Mouse (Mus musculus) hindbrain, embryonic 12.5 days (tissue): ENCODE measurements at regions not wholly inside any gene's neighbourhood (a gene's known extent, or its start where the extent isn't known, plus 50 kb on each side); places are given as distances from the start of the nearest gene placed in this dataset.

Source experiments
- ATAC-seq: fragments of 200-750 bp; cut with Nextera tagmentation; 2 replicates; pipeline ENCODE4 v1.8.0; 2017; ENCODE audit warnings: moderate TSS enrichment; ENCODE audit not compliant: low FRiP score
- H3K27ac ChIP-seq: fragments of 300-500 bp; sonication (generic); 2 replicates; pipeline ENCODE4 v1.5.1; 2016; ENCODE audit warnings: mild to moderate bottlenecking
- H3K27me3 ChIP-seq: fragments of 300-500 bp; sonication (generic); 2 replicates; pipeline ENCODE4 v1.6.1; 2016; ENCODE audit warnings: mild to moderate bottlenecking
- H3K36me3 ChIP-seq: fragments of 300-500 bp; sonication (generic); 2 replicates; pipeline ENCODE4 v1.6.1; 2016; ENCODE audit warnings: mild to moderate bottlenecking
- H3K4me1 ChIP-seq: fragments of 300-500 bp; sonication (generic); 2 replicates; pipeline ENCODE4 v1.6.1; 2016
- H3K4me2 ChIP-seq: fragments of 300-500 bp; sonication (generic); replicated peaks from 2 replicates; pipeline ENCODE4 v1.6.1; 2016; ENCODE audit warnings: mild to moderate bottlenecking
- H3K4me3 ChIP-seq: fragments of 300-500 bp; sonication (generic); 2 replicates; pipeline ENCODE4 v1.5.1; 2016; ENCODE audit warnings: mild to moderate bottlenecking
- H3K9ac ChIP-seq: fragments of 300-500 bp; sonication (generic); 2 replicates; pipeline ENCODE4 v1.6.1; 2016; ENCODE audit warnings: mild to moderate bottlenecking, moderate library complexity
- H3K9me3 ChIP-seq: fragments of 300-500 bp; sonication (generic); replicated peaks from 2 replicates; pipeline ENCODE4 v1.6.1; 2016; ENCODE audit warnings: mild to moderate bottlenecking
- WGBS: fragments of 180-500 bp; shearing (Covaris S2); methylation state at CpG from one replicate; pipeline ENCODE4 v1.1.7; 2016; 5-methylcytosine and 5-hydroxymethylcytosine counted together

DNA sequence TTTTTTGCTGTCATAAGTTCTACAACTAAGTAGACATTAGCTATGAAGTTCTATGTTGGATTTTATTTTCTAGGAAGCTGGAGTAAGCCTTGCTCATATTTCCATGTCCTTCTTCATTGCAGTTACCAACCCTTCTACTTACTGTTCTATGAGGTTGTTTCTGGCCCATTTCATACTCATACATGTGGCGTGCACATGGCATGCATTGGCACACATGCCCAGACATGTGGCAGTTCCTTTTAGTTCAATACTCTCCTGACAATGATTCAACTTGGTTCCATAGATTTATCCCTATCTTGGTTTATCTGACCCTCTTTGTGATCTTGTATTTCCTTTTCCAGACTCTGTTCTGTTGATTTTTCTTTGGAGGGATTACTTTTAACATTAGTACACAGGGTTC lies 203.2 kb downstream of the 1700064H15Rik start:
- H3K4me1 ChIP-seq: no peaks in the 10 kb centered on the region
- no peaks in the 10 kb centered on the region for H3K9me3 ChIP-seq
- H3K9ac ChIP-seq: no peak overlapping the region
- WGBS: 90% methylated on average over 1 of the region's 1 CpGs
- H3K4me2 ChIP-seq: no peak overlapping the region
- no peak for ATAC-seq
- no peak overlapping the region for H3K4me3 ChIP-seq
- no peaks in the 10 kb centered on the region for H3K36me3 ChIP-seq
- no peaks in the 10 kb centered on the region for H3K27me3 ChIP-seq
- H3K27ac ChIP-seq: no peak overlapping the region

DNA sequence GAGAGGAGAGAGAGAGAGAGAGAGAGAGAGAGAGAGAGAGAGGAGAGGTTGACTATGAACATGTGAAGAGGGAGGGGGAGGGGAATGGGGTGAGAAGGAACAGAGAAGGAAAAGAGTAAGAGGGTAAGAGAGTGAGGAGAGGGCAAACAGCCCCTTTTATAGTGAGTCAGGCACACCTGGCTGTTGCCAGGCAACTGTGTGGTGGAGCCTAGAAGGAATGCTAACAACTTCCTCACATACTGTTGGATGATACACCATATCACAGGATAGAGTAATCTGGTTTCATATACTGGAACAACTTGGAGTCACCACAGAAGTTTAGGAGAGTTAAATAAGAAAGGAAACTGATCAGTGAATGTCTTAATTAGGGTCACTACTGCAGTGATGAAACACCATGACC lies 204.1 kb downstream of the 1700064H15Rik start:
- H3K4me1 ChIP-seq: no peaks in the 10 kb centered on the region
- H3K27ac ChIP-seq: no peak overlapping the region
- no peaks in the 10 kb centered on the region for H3K27me3 ChIP-seq
- H3K4me3 ChIP-seq: no peak overlapping the region
- no peak for ATAC-seq
- H3K36me3 ChIP-seq: no peaks in the 10 kb centered on the region
- no peaks in the 10 kb centered on the region for H3K9me3 ChIP-seq
- no peak overlapping the region for H3K9ac ChIP-seq
- no peak overlapping the region for H3K4me2 ChIP-seq

DNA sequence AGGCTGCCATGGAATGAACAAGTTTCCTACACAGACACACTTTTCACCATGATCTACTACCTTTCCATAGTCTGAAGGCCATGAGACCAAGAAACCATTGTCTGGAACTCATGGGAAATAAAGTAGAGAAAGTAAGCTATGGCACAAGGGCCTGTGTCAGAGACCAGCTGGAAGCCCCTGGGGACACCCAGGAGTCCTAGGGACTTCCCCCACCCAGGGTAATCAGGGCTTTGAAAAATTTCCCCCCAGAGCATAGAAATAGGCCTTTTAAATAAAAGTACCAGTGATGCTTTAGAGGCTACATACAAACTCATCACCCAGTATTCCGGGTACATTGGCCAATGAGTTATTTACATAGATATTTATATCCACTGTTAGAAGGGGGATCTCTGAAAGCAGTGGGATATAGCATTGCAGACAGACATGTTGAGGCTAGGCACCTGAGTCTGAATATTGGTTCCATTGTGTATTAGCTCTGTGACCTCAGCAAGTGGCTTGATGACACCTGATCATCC lies 207.0 kb downstream of the 1700064H15Rik start:
- WGBS: 96% methylated on average over 1 of the region's 1 CpGs
- Histone ChIP-seq H3K4me1 (no peaks in the 10 kb centered on the region), H3K36me3 (no peaks in the 10 kb centered on the region), H3K9me3 (no peaks in the 10 kb centered on the region), H3K27ac (no peak overlapping the region), H3K4me3 (no peak overlapping the region), H3K4me2 (no peak overlapping the region), H3K27me3 (no peaks in the 10 kb centered on the region), H3K9ac (no peak overlapping the region)
- no peak for ATAC-seq

DNA sequence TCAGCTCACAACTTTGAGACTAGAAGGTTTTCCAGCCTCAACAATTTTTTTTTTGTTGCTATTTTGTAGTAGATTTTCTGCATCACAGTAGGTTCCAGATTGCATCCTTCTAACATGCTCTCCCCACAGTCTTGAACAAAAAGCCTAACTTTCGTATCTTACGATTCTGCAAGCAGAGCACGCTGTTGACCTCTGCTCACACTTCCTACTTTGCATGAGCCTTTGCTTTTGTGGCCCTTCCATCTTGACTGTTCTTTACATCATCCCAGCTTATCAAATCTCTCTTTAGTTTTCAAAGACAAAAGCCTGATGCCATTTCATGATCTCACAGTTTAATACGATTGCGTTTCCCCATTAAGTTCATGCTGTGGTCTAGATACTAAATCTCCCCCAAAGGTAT lies 207.6 kb downstream of the 1700064H15Rik start:
- Histone ChIP-seq H3K4me1 (no peaks in the 10 kb centered on the region), H3K4me3 (no peak overlapping the region), H3K9ac (no peak overlapping the region), H3K9me3 (no peaks in the 10 kb centered on the region), H3K27me3 (no peaks in the 10 kb centered on the region), H3K4me2 (no peak overlapping the region), H3K27ac (no peak overlapping the region), H3K36me3 (no peaks in the 10 kb centered on the region)
- no peak for ATAC-seq
- 92% methylated on average over 5 of the region's 5 CpGs for WGBS

DNA sequence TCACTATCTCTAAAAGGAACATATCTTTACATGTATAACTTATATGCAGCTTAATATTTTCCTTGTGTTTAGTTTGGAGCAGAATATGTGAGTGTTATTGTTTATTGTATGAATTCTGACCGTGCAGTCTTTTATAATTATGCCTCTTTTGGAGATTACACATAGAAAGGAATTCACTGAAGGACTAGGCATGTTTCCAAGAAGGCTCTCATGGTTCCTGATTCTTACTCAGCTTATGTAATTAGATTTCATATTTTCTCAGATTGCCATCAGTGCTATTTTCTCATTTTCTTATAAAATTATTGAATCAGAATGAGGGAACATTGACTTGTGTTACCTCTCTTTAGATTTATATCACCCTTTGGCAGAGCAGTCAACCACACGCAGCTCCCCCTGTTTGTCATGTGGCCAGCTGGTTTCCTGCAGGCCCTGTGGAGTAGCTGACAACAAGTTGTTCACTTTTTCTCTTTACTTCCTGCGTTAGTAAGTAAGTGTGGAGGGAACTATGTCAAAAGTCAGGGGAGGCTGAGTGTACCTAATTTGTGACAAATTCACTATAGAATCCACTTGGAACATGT lies 217.4 kb downstream of the 1700064H15Rik start:
- 67% methylated on average over 3 of the region's 3 CpGs for WGBS

DNA sequence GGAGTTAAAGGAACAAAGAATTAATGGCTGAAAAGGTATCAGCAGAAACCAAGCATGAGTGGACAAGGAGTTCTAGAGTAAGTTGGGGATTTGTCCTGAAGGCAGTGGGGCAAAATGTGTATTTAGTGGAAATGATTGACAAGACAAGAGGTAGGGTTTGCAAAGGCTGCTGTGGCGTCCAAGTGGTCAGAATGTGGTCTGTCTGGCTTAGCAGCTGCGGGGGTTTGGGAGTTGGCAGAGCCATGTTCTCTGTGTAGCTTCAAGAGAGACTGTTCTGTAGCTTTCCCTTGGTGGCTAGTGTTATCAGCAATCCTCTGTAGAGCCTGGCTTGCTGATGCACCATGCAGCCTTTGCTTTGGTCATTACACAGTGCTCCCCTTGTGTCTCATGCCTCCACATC lies 220.2 kb downstream of the 1700064H15Rik start:
- H3K9ac ChIP-seq: no peak overlapping the region
- 69% methylated on average over 2 of the region's 2 CpGs for WGBS
- no peaks in the 10 kb centered on the region for H3K9me3 ChIP-seq
- H3K27me3 ChIP-seq: no peaks in the 10 kb centered on the region
- H3K4me2 ChIP-seq: no peak overlapping the region
- no peaks in the 10 kb centered on the region for H3K36me3 ChIP-seq
- H3K27ac ChIP-seq: no peak overlapping the region
- no peak overlapping the region for H3K4me3 ChIP-seq
- no peak for ATAC-seq
- H3K4me1 ChIP-seq: 0 out of 2 replicates have a peak, but pooled peaks cover 5% of the 10 kb centered on the region

More for the DNA sequence above, 217.4 kb downstream of the 1700064H15Rik start:
- Histone ChIP-seq H3K9ac (no peak overlapping the region), H3K9me3 (no peaks in the 10 kb centered on the region), H3K4me2 (no peak overlapping the region), H3K27ac (no peak overlapping the region), H3K4me1 (0 out of 2 replicates have a peak, but pooled peaks cover 5% of the 10 kb centered on the region), H3K36me3 (no peaks in the 10 kb centered on the region), H3K27me3 (no peaks in the 10 kb centered on the region), H3K4me3 (no peak overlapping the region)
- ATAC-seq: no peak

DNA sequence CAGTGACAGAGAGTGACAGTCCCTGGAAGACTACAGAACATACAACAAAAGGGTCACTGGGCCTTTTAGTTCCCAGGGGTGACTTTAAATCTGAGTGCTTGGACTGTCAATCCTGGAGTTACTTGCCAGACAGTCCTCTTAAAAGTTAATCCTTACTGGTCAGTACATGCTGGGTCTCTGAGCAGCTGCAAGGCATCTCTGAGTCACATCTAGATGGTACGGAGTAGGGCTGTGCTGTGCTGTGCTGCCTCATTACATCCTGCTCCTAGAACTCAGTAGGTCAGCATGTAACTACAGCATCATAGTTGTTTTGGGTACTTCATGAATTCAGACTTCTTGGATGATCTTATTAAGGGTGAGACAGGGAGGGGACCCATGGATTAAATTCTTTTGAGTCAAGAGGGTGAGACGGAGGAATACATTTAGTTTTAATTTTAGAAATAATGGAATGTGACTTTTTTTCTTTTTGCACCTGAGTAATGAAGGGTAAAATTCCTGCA lies 220.8 kb downstream of the 1700064H15Rik start:
- H3K4me2 ChIP-seq: no peak overlapping the region
- H3K4me1 ChIP-seq: 0 out of 2 replicates have a peak, but pooled peaks cover 5% of the 10 kb centered on the region
- no peak overlapping the region for H3K4me3 ChIP-seq
- H3K9ac ChIP-seq: no peak overlapping the region
- no peaks in the 10 kb centered on the region for H3K9me3 ChIP-seq
- no peaks in the 10 kb centered on the region for H3K27me3 ChIP-seq
- no peak for ATAC-seq
- WGBS: 79% methylated on average over 2 of the region's 2 CpGs
- no peak overlapping the region for H3K27ac ChIP-seq
- H3K36me3 ChIP-seq: no peaks in the 10 kb centered on the region

DNA sequence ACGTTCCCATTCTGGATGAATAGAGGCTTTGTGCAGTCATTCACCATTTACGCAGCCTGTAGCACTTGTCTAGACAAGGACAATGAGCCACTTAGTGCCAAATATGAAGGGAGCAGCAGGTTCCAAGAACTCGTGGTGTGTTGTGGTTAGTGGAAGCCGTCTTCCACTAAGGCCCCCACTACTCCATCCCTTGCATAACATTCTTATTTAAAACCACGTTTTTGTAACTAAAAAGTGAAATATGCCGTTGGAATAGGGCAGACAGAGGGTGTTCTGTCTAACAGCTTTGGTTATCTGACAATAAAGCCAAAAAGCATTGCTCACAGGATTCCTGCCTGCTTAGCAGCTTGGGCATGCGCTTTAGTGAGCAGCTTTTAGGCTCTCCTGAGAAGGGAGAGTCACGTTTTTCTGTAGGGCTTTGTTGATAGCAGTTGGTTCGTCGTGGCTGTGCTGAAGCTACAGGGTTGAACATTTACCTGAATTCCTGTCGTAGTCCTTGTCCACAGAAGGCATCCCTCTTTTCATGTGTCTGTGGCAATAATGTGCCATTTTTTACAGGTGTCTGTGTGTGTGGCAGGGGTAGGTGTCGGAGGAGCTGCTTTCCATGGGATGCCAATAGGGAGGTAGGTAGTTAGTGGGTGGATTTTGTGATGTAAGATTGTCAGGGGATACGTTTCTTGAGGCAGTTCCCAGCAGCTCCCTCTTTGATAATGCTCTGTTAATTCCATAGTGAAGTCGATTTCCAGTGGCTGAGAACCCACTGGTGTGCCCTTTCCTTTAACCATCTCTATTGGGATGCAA lies 221.9 kb downstream of the 1700064H15Rik start:
- H3K27ac ChIP-seq: no peak overlapping the region
- no peaks in the 10 kb centered on the region for H3K36me3 ChIP-seq
- H3K4me1 ChIP-seq: 0 out of 2 replicates have a peak, but pooled peaks cover 5% of the 10 kb centered on the region
- peak; percentile 81 for ATAC-seq
- H3K4me3 ChIP-seq: no peak overlapping the region
- no peaks in the 10 kb centered on the region for H3K27me3 ChIP-seq
- 40% methylated on average over 14 of the region's 14 CpGs for WGBS
- peak overlapping the region; percentile 27 for H3K4me2 ChIP-seq
- no peak overlapping the region for H3K9ac ChIP-seq
- H3K9me3 ChIP-seq: no peaks in the 10 kb centered on the region

DNA sequence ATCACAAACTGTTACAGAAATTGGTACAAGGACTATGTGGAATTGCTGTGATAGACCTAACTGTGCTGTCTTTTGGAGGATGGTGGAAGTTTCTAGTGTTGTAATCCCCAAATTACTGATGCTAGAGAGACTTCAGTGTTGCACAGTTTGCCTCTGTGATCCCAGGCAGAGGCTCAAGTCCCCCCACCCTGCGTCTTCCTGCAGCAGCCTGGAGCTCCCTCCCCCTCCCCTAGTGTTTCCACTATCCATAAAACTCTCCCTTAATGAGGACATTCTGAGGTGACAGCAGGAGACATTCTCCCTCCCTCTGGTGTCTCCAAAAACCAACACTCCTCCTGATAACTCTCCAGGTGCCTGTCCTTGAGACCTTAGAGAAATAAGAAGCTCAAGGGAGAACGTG lies 242.8 kb downstream of the 1700064H15Rik start:
- 23% methylated on average over 2 of the region's 2 CpGs for WGBS
- Histone ChIP-seq H3K9ac (no peak overlapping the region), H3K27me3 (no peaks in the 10 kb centered on the region), H3K9me3 (no peaks in the 10 kb centered on the region), H3K4me1 (no peaks in the 10 kb centered on the region), H3K4me3 (no peak overlapping the region), H3K27ac (no peak overlapping the region), H3K36me3 (no peaks in the 10 kb centered on the region), H3K4me2 (no peak overlapping the region)
- no peak for ATAC-seq

DNA sequence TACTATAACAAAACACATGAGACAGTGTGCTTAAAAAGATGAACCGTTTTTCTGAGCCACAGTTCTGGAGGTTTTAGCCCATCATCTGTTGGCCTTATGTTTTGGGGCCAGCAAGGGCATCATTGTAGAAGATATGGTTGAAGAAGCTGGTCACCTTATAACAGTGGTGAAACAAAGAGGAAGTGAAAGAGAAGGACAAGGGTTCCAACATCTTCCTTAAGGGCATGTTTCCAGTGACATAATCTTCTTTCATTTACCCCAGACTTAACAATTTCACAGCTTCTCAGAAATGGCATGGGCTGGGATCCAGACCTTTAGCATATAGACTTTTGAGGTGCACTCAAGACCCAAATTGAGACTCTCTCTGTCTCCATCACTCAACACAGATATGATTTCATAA lies 259.5 kb downstream of the 1700064H15Rik start:
- no peaks in the 10 kb centered on the region for H3K27me3 ChIP-seq
- no peaks in the 10 kb centered on the region for H3K36me3 ChIP-seq
- no peak overlapping the region for H3K4me2 ChIP-seq
- no peaks in the 10 kb centered on the region for H3K9me3 ChIP-seq
- no peak for ATAC-seq
- no peak overlapping the region for H3K9ac ChIP-seq
- H3K27ac ChIP-seq: no peak overlapping the region
- 85% methylated on average over 1 of the region's 1 CpGs for WGBS
- no peaks in the 10 kb centered on the region for H3K4me1 ChIP-seq
- H3K4me3 ChIP-seq: no peak overlapping the region

DNA sequence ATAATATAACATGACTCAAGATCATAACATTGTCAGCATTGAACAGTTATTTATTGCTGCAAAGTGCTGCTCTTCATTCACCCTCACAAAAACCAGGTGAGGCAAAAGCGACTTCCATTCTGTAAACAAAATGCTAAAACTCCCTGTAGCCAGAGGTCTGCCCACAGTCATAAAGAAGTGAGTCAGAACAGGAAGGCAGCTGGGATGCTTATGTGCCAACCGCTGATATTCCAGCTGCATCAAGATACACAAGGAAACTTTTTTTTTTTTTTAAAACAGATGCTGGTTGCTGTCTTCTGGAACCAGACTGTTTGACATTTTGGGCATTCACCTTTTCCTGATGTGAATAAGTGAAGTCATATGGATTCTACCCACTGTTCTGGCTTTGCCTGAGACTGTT lies 260.7 kb downstream of the 1700064H15Rik start:
- Histone ChIP-seq H3K36me3 (no peaks in the 10 kb centered on the region), H3K4me3 (no peak overlapping the region), H3K27me3 (no peaks in the 10 kb centered on the region), H3K4me2 (no peak overlapping the region), H3K9me3 (no peaks in the 10 kb centered on the region), H3K9ac (no peak overlapping the region), H3K27ac (no peak overlapping the region), H3K4me1 (no peaks in the 10 kb centered on the region)
- 71% methylated on average over 2 of the region's 2 CpGs for WGBS
- ATAC-seq: no peak
